Mouse (Mus musculus): Measurements from ENCODE around the gene Dok7. TPM values are rescaled to one million over a fixed set of nuclear protein-coding genes. Genes with fewer than 3 reads are reported as not detected.

Gene Dok7
- polyA plus RNA-seq, 1 experiment from 2014 or later: 7.8 TPM

Small RNAs within 50 kb of the gene (microRNA-seq; reads per million reads assigned to microRNA genes)
- gene Mir3097: 9.1 reads per million, percentile 28 among the genes with 10 or more reads in this experiment

Other genes starting within 250 kb of the Dok7 start
- 4.9 and 7.2 TPM in 2 replicates for gene Msantd1, start 148.8 kb upstream of the Dok7 start, polyA plus RNA-seq (2015; fragmentation: Nextera tagmentation; extraction: Ambion mirVana)
- 60.8 and 62.4 TPM in 2 replicates for gene Rgs12, start 107.3 kb upstream of the Dok7 start, polyA plus RNA-seq (2015; fragmentation: Nextera tagmentation; extraction: Ambion mirVana)
- 0.55 and 0.56 TPM in 2 replicates for gene Hgfac, start 15.3 kb upstream of the Dok7 start, polyA plus RNA-seq (2015; fragmentation: Nextera tagmentation; extraction: Ambion mirVana)
- gene Lrpap1, start 49.0 kb downstream of the Dok7 start, polyA plus RNA-seq (2015; fragmentation: Nextera tagmentation; extraction: Ambion mirVana): 151 and 155 TPM in 2 replicates
- gene Adra2c, start 221.6 kb downstream of the Dok7 start, polyA plus RNA-seq (2015; fragmentation: Nextera tagmentation; extraction: Ambion mirVana): 0.65 and 0.71 TPM in 2 replicates

All from forebrain, embryonic 16.5 days (tissue).